Mouse (Mus musculus): ENCODE results near the gene Pln. TPM values are rescaled to one million over a fixed set of nuclear protein-coding genes. Genes with fewer than 3 reads are reported as not detected.
A peak's percentile ranks its signal among the peaks of the same experiment; 100 is the strongest.

The Pln gene
- polyA plus RNA-seq, 1 experiment from 2014 or later: 1,291 TPM

DNA sequence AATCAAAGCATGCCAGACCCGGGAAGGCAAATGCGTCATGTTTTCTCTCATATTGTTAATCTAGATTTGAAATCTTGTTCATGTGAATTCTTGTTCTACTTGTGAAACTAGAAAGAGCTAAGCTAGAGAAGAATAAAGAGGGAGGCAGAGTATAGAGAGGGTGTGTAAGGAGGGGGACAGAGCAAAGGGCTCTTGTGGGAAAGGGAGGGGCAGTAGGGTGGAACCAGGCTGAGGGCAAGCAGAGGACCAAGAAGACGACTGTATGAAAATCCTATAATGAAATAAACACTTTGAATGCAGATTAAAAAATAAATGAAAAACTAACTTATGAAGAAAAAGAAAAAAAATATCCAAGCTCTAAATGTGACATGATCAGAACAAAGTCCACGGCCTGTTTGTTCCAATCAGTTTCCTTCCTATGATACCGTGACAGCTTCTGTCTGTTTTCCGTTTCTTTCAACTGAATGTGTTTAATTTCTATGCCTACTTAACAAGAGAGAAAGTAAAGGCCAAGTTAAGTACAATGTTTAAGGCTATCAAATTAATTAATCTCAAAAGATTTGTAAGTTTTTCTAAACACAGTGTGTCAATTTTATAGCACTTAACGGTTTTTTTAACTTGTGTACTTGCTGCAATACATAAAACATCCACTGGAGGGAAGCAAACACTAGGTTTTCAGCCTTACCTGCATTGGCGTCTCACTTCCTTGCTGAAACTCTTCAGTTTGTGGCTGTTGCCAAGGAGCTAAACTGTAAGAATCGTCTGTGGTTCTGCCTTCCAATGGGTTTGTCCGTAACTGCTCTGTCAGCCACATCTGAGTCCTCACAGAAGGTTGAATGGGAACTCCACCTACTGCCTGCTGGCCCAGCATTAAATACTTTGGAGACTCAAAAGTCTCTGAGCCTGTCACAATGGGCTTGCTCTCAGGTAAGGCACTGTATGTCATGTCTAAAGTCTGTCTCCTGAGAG, 10.6 kb downstream of the Pln start:
- no peak overlapping the region for H3K27ac ChIP-seq (ENCODE audit: low read length)
- H3K9ac ChIP-seq (ENCODE audit: low read length): no peak overlapping the region
- ATAC-seq (replicated peaks; ENCODE audit: extremely low read depth, insufficient read depth, low FRiP score): no peak

DNA sequence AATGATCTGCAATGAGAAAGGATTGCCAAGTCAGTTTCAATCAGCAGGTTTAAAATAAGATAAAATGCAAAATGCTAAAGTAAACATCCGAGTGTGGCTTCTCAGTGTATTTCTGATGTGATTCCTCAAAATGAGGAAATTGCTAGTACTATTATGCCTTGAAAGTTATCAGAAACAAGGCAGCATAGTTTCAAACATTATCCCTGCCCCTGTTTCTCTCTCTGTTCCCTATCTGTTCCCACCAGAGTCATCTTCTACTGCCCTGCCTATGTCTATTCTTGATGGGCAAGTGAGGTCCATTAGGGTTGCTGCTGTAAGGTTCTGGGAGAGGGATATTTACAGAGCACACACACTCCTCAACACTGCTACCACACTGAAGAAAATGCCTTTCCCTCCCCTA, 11.8 kb downstream of the Pln start:
- 0 out of 2 replicates have a peak, but pooled peaks cover 4% of the 10 kb centered on the region for H3K4me1 ChIP-seq (ENCODE audit: control insufficient read depth, insufficient read depth, low read length)
- no peaks in the 10 kb centered on the region for H3K27me3 ChIP-seq (ENCODE audit: control insufficient read depth, insufficient read depth, low read length)
- H3K4me3 ChIP-seq (ENCODE audit: low read length): no peak overlapping the region
- 83% methylated on average over 1 of the region's 1 CpGs for WGBS
- H3K4me2 ChIP-seq (ENCODE audit: low read depth, low read length): no peak overlapping the region
- no peak for ATAC-seq (replicated peaks; ENCODE audit: extremely low read depth, insufficient read depth, low FRiP score)
- H3K27ac ChIP-seq (ENCODE audit: low read length): no peak overlapping the region
- H3K9ac ChIP-seq (ENCODE audit: low read length): no peak overlapping the region
- no peaks in the 10 kb centered on the region for H3K9me3 ChIP-seq (replicated peaks; ENCODE audit: control insufficient read depth, low read length)
- peaks cover 13% of the 10 kb centered on the region; the same call in 1 of the 2 replicates for H3K36me3 ChIP-seq (ENCODE audit: control insufficient read depth, insufficient read depth)

More for the DNA sequence above, 10.6 kb downstream of the Pln start:
- no peak overlapping the region for H3K4me3 ChIP-seq (ENCODE audit: low read length)
- no peaks in the 10 kb centered on the region for H3K9me3 ChIP-seq (replicated peaks; ENCODE audit: control insufficient read depth, low read length)
- peaks cover 7% of the 10 kb centered on the region; the same call in 1 of the 2 replicates for H3K4me1 ChIP-seq (ENCODE audit: control insufficient read depth, insufficient read depth, low read length)
- H3K27me3 ChIP-seq (ENCODE audit: control insufficient read depth, insufficient read depth, low read length): no peaks in the 10 kb centered on the region
- H3K4me2 ChIP-seq (ENCODE audit: low read depth, low read length): no peak overlapping the region
- 46% methylated on average over 10 of the region's 10 CpGs for WGBS
- peaks cover 16% of the 10 kb centered on the region; the same call in 1 of the 2 replicates for H3K36me3 ChIP-seq (ENCODE audit: control insufficient read depth, insufficient read depth)

DNA sequence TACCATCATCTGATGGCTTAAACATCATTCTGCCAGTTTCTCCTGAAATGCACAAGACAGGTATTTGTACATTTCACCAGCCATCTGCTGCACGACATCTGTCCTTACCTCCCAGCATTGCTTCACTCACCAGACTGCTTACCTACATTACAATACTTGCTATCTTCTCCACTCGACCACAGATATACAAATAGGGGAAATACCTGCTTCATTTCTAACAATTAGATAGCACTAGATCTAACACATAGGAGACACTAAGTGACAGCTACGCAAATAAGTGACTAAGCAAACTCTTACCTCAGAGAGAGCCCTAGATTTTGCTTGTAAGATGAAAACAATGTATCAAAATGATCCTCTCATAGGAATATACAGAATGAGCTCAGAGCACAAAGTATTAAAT, 16.2 kb downstream of the Pln start:
- Histone ChIP-seq H3K9me3 (replicated peaks; ENCODE audit: control insufficient read depth, low read length) (no peaks in the 10 kb centered on the region), H3K4me3 (ENCODE audit: low read length) (no peak overlapping the region), H3K27me3 (ENCODE audit: control insufficient read depth, insufficient read depth, low read length) (no peaks in the 10 kb centered on the region), H3K27ac (ENCODE audit: low read length) (no peak overlapping the region), H3K4me1 (ENCODE audit: control insufficient read depth, insufficient read depth, low read length) (0 out of 2 replicates have a peak, but pooled peaks cover 1% of the 10 kb centered on the region), H3K36me3 (ENCODE audit: control insufficient read depth, insufficient read depth) (peaks cover 23% of the 10 kb centered on the region), H3K9ac (ENCODE audit: low read length) (no peak overlapping the region), H3K4me2 (ENCODE audit: low read depth, low read length) (no peak overlapping the region)
- WGBS: 71% methylated on average over 3 of the region's 3 CpGs
- ATAC-seq (replicated peaks; ENCODE audit: extremely low read depth, insufficient read depth, low FRiP score): no peak

DNA sequence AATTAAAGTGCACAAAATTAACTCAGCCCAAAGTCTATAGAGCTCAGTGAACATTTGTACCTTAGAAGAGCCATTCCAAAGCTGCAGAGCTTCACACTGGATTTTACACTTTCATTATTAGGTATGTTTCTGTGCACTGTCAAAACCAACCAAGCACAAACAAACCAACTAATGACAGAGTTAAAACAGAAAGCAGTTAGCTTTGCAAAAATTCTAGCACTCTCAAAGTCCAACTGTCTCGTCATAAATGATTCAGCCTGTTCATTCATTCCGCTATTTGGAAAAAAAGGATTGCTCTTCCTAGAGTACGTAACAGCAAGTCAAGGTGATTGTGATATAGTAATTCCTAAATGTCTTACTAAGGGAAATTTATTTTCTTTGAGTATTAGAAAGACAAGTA, 21.5 kb downstream of the Pln start:
- Histone ChIP-seq H3K27me3 (ENCODE audit: control insufficient read depth, insufficient read depth, low read length) (no peaks in the 10 kb centered on the region), H3K4me3 (ENCODE audit: low read length) (no peak overlapping the region), H3K4me1 (ENCODE audit: control insufficient read depth, insufficient read depth, low read length) (no peaks in the 10 kb centered on the region; the same call in 1 of the 2 replicates), H3K9me3 (replicated peaks; ENCODE audit: control insufficient read depth, low read length) (peaks cover 7% of the 10 kb centered on the region), H3K4me2 (ENCODE audit: low read depth, low read length) (no peak overlapping the region), H3K36me3 (ENCODE audit: control insufficient read depth, insufficient read depth) (peaks cover 26% of the 10 kb centered on the region), H3K9ac (ENCODE audit: low read length) (no peak overlapping the region), H3K27ac (ENCODE audit: low read length) (no peak overlapping the region)
- 91% methylated on average over 3 of the region's 3 CpGs for WGBS
- no peak for ATAC-seq (replicated peaks; ENCODE audit: extremely low read depth, insufficient read depth, low FRiP score)

DNA sequence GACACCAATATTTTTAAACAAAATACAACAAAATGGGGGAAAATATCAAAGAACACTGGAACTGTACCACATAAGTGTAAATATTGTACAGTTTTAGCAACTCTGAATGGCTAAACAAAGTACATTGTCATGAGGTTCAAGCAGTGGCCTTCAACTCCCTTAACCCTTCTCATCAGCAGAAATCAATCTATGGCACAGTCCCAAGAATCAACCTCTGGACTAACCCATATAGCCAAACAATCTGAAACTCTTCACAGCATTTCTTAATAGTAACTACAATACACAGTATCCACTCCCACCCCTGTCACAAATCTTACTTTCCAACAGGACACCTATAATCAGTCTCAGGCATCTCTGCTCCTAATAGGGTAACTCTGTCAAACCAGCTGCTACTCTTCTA, 26.8 kb downstream of the Pln start:
- peaks cover 9% of the 10 kb centered on the region for H3K9me3 ChIP-seq (replicated peaks; ENCODE audit: control insufficient read depth, low read length)
- no peaks in the 10 kb centered on the region; the same call in 1 of the 2 replicates for H3K4me1 ChIP-seq (ENCODE audit: control insufficient read depth, insufficient read depth, low read length)
- peaks cover 7% of the 10 kb centered on the region for H3K36me3 ChIP-seq (ENCODE audit: control insufficient read depth, insufficient read depth)
- no peak overlapping the region for H3K4me2 ChIP-seq (ENCODE audit: low read depth, low read length)
- ATAC-seq (replicated peaks; ENCODE audit: extremely low read depth, insufficient read depth, low FRiP score): no peak
- no peaks in the 10 kb centered on the region for H3K27me3 ChIP-seq (ENCODE audit: control insufficient read depth, insufficient read depth, low read length)
- no peak overlapping the region for H3K9ac ChIP-seq (ENCODE audit: low read length)
- H3K4me3 ChIP-seq (ENCODE audit: low read length): no peak overlapping the region
- no peak overlapping the region for H3K27ac ChIP-seq (ENCODE audit: low read length)

DNA sequence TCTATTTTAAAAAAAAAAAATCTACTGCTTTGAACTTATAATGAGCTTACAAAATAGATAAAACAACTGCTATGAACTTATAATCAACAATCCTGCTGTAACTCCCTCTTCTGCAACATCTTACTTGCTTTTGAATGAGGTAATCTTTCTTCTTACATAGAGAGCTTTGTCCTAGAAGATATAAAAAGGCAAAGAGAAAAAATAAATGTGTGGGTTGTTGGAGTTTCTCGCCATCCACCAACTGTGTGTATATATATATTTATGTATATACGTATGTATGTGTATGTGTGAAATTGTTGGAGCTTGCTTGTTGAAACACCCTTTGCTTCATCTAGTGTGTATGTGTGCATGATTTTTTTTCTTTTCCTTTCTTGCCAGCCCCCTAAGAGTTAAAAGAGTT, 29.8 kb downstream of the Pln start:
- Histone ChIP-seq H3K4me2 (ENCODE audit: low read depth, low read length) (no peak overlapping the region), H3K9me3 (replicated peaks; ENCODE audit: control insufficient read depth, low read length) (peaks cover 25% of the 10 kb centered on the region), H3K4me3 (ENCODE audit: low read length) (no peak overlapping the region), H3K27ac (ENCODE audit: low read length) (no peak overlapping the region), H3K4me1 (ENCODE audit: control insufficient read depth, insufficient read depth, low read length) (no peaks in the 10 kb centered on the region; the same call in 1 of the 2 replicates), H3K9ac (ENCODE audit: low read length) (no peak overlapping the region), H3K36me3 (ENCODE audit: control insufficient read depth, insufficient read depth) (peaks cover 21% of the 10 kb centered on the region), H3K27me3 (ENCODE audit: control insufficient read depth, insufficient read depth, low read length) (no peaks in the 10 kb centered on the region)
- 89% methylated on average over 2 of the region's 2 CpGs for WGBS
- ATAC-seq (replicated peaks; ENCODE audit: extremely low read depth, insufficient read depth, low FRiP score): no peak

DNA sequence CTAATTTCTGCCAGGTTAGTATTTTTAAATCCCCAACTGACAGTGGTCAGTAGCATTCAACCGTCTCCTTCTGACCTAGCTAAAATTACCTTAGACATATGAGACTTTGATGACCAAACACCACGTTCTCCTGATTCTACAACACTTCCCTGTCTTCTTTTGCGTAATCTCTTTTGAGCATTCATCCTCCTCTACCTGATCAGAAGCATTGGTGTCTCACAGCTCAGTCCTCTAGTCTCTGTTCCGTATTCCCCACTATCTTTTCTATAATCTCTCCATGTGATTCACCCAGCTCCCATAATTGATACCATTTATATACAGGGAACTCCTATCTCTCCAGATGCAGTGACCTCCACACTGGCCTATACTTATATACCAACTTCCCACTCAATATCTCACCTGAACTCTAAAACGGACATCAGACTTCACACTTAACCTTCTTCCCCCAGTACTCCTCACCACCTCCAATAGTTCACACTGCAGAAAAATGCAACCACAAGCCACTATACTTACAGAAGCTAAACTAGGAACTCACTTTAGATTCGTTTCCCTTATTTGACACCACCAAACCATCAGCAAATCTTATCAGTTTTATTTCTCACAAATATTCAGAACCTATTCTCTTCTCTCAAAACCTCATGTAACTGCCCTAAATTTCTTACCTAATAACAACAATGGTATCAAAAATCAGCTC, 36.6 kb downstream of the Pln start:
- 88% methylated on average over 6 of the region's 6 CpGs for WGBS

DNA sequence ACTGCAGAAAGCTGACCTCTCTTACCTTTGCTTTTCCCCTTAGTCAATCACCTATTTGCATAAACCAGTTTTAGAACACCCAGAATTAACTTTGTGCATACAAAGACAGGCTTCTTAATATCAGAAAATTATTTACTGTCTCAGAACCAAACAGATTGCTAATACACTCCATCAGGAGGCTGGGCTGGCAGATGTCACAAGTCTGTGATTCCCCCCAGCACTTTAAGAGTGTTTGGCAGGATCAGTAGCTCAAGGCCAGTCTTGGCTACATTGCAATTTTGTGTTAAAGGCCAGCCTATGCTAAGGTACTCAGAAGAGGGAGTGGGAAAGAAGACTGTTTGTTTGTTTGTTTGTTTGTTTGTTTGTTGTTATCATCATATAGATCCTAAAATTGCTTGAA, 39.6 kb downstream of the Pln start:
- H3K4me3 ChIP-seq (ENCODE audit: low read length): no peak overlapping the region
- peaks cover 20% of the 10 kb centered on the region for H3K4me1 ChIP-seq (ENCODE audit: control insufficient read depth, insufficient read depth, low read length)
- H3K27ac ChIP-seq (ENCODE audit: low read length): no peak overlapping the region
- ATAC-seq (replicated peaks; ENCODE audit: extremely low read depth, insufficient read depth, low FRiP score): no peak
- peak overlapping the region; percentile 41; the same call in 1 of the 2 replicates for H3K4me2 ChIP-seq (ENCODE audit: low read depth, low read length)
- H3K27me3 ChIP-seq (ENCODE audit: control insufficient read depth, insufficient read depth, low read length): no peaks in the 10 kb centered on the region
- H3K9ac ChIP-seq (ENCODE audit: low read length): peak overlapping the region; percentile 57
- H3K9me3 ChIP-seq (replicated peaks; ENCODE audit: control insufficient read depth, low read length): peaks cover 3% of the 10 kb centered on the region
- H3K36me3 ChIP-seq (ENCODE audit: control insufficient read depth, insufficient read depth): peaks cover under 1% of the 10 kb centered on the region; the same call in 1 of the 2 replicates

More for the DNA sequence above, 36.6 kb downstream of the Pln start:
- no peak overlapping the region for H3K27ac ChIP-seq (ENCODE audit: low read length)
- no peak overlapping the region for H3K4me2 ChIP-seq (ENCODE audit: low read depth, low read length)
- peaks cover 18% of the 10 kb centered on the region for H3K9me3 ChIP-seq (replicated peaks; ENCODE audit: control insufficient read depth, low read length)
- H3K9ac ChIP-seq (ENCODE audit: low read length): no peak overlapping the region
- peaks cover 15% of the 10 kb centered on the region for H3K4me1 ChIP-seq (ENCODE audit: control insufficient read depth, insufficient read depth, low read length)
- no peak for ATAC-seq (replicated peaks; ENCODE audit: extremely low read depth, insufficient read depth, low FRiP score)
- no peaks in the 10 kb centered on the region for H3K27me3 ChIP-seq (ENCODE audit: control insufficient read depth, insufficient read depth, low read length)
- H3K36me3 ChIP-seq (ENCODE audit: control insufficient read depth, insufficient read depth): peaks cover 15% of the 10 kb centered on the region
- no peak overlapping the region for H3K4me3 ChIP-seq (ENCODE audit: low read length)

DNA sequence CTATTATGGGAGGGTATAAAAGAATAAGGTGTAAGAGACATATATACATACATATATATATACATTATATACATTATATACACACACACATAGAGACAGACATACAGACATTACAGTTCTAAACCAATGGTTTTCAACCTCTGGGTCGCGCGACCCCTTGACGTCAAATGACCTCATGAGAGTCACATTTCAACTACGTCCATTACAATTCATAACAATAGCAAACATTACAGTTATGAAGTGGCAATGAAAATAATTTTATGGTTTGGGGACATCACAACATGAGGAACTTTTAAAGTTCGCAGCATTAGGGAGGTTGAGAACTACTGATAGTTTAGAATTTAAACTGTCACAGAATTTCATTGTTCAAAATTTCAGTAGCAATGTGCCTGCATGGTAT, 40.8 kb downstream of the Pln start:
- H3K36me3 ChIP-seq (ENCODE audit: control insufficient read depth, insufficient read depth): no peaks in the 10 kb centered on the region; the same call in 1 of the 2 replicates
- H3K9ac ChIP-seq (ENCODE audit: low read length): peak overlapping the region; percentile 96
- H3K4me1 ChIP-seq (ENCODE audit: control insufficient read depth, insufficient read depth, low read length): peaks cover 20% of the 10 kb centered on the region
- H3K4me3 ChIP-seq (ENCODE audit: low read length): peak overlapping the region; percentile 86
- 65% methylated on average over 6 of the region's 6 CpGs for WGBS
- 0 out of 2 replicates have a peak overlapping the region, but pooled peaks have one; percentile 20 for H3K27ac ChIP-seq (ENCODE audit: low read length)
- ATAC-seq (replicated peaks; ENCODE audit: extremely low read depth, insufficient read depth, low FRiP score): no peak
- H3K9me3 ChIP-seq (replicated peaks; ENCODE audit: control insufficient read depth, low read length): peaks cover 3% of the 10 kb centered on the region
- H3K27me3 ChIP-seq (ENCODE audit: control insufficient read depth, insufficient read depth, low read length): no peaks in the 10 kb centered on the region
- H3K4me2 ChIP-seq (ENCODE audit: low read depth, low read length): peak overlapping the region; percentile 73
